Mouse (Mus musculus): ENCODE data around the gene Mettl26. TPM values are rescaled to one million over a fixed set of nuclear protein-coding genes. Genes with fewer than 3 reads are reported as not detected.

Gene Mettl26
- total RNA-seq (2014; fragmentation: Nextera tagmentation) = 26.3 and 37.6 TPM in 2 replicates
- total RNA-seq (2017) = 9.3 and 19.8 TPM in 2 replicates

DNA sequence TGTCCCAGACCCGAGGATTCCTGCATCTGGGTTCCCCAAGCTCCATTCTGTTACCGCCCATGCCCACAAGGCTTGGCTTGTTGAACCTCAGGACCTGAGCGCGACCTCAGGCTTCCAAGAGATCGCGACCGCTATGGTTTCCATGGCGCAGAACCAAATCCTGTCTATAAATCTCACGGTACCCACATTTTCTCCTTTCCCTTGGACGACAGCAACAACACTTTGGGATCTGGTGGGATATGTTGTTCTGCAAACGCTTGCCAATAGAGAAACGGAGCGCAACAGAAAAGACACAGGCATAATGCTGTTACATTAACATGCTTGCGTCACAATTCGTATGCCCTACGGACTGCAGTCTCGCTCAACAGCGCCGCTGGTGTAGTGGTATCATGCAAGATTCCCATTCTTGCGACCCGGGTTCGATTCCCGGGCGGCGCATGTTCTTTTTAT lies at the start of gene Mettl26:
Gene Mettl26 (plus strand): TSS at position 354 of the 450 bp plus-strand sequence.
- ATAC-seq (replicated peaks; ENCODE audit: low FRiP score, low TSS enrichment, poor library complexity, severe bottlenecking) = peak; percentile 69

DNA sequence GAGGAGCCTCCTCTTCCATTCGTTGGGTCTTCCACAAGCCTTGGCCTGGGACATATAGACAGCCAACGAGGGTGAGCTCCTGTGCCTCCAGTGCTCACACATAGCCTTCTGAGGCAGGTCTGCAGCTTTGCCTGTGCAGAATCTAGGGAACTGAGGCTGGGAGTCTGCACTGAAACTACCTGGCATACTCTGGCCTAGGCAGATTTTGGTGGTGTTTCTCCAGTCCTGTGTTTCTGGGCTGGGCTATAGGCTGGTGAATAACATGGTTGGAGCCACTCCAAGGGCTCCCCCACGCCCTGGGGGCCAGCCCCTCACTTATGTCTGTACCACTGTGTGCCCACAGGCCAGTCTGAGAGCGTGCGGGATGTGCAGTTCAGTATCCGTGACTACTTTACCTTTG lies 49.6 kb upstream of the Mettl26 start:
- ATAC-seq (replicated peaks; ENCODE audit: low FRiP score, low TSS enrichment, poor library complexity, severe bottlenecking) = no peak

DNA sequence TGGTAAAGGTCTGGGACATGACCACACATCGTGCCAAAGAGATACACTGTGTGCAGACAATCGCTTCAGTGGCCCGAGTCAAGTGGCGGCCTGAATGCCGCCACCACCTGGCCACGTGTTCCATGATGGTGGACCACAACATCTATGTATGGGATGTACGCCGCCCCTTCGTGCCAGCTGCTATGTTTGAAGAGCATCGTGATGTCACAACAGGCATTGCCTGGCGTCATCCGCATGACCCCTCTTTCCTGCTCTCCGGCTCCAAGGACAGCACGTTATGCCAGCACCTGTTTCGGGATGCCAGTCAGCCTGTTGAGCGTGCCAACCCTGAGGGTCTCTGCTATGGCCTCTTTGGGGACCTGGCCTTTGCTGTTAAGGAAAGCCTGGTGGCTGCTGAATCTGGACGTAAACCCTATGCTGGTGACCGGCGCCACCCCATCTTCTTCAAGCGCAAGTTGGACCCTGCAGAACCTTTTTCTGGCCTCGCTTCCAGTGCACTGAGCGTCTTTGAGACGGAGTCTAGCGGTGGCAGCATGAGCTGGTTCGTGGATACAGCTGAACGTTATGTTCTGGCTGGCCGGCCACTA lies 48.8 kb upstream of the Mettl26 start:
- ATAC-seq (replicated peaks; ENCODE audit: low FRiP score, low TSS enrichment, poor library complexity, severe bottlenecking) = no peak

DNA sequence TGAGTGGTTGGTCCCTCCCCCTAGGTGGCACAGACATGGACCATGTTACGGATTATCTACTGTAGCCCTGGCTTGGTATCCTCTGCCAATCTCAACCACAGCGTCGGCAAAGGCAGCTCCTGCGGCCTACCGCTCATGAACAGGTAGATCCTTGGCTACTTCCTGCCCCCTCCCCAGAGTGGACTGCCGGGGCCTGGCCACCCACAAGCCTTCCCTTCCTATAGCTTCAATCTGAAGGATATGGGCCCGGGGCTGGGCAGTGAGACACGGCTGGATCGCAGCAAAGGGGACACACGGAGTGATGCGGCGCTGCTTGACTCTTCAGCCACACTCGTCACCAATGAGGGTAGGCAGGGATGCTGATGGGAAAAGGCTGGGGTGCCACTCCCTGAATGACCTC lies 47.9 kb upstream of the Mettl26 start:
- ATAC-seq (replicated peaks; ENCODE audit: low FRiP score, low TSS enrichment, poor library complexity, severe bottlenecking) = no peak

DNA sequence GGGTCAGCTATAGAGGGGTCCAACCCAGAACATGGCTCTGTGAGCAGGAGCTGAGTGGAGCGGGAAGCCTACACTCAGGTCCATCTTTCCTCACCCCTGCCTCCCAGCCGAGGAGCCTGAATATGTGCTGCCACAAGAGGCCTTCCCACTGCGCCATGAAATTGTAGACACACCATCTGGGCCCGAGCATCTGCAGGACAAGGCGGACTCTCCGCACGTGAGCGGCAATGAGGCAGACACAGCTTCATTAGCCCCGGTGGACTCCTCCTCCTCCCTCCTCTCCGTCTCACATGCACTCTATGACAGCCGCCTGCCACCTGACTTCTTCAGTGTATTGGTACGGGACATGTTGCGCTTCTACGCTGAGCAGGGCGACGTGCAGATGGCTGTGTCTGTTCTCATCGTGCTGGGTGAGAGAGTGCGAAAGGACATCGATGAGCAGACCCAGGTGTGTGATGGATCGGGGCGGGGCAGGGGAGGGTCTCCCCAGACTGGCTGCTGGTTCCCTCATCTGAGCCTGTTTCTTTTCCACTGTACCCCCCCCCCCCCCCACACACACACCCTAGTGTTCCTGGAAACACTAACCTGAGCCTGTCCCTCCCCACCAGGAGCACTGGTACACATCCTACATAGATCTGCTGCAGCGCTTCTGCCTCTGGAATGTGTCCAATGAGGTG lies 47.2 kb upstream of the Mettl26 start:
- no peak for ATAC-seq (replicated peaks; ENCODE audit: low FRiP score, low TSS enrichment, poor library complexity, severe bottlenecking)

DNA sequence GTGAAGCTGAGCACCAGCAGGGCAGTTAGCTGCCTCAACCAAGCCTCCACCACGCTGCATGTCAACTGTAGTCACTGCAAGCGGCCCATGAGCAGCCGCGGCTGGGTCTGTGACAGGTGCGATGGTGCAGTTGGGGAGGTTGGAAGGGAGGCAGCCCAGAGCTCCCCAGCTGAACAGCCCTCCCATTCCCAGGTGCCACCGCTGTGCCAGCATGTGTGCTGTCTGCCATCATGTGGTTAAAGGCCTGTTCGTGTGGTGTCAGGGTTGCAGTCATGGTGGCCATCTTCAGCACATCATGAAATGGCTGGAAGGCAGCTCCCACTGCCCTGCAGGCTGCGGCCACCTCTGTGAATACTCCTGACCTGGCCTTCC lies 46.7 kb upstream of the Mettl26 start:
- ATAC-seq (replicated peaks; ENCODE audit: low FRiP score, low TSS enrichment, poor library complexity, severe bottlenecking) = no peak

DNA sequence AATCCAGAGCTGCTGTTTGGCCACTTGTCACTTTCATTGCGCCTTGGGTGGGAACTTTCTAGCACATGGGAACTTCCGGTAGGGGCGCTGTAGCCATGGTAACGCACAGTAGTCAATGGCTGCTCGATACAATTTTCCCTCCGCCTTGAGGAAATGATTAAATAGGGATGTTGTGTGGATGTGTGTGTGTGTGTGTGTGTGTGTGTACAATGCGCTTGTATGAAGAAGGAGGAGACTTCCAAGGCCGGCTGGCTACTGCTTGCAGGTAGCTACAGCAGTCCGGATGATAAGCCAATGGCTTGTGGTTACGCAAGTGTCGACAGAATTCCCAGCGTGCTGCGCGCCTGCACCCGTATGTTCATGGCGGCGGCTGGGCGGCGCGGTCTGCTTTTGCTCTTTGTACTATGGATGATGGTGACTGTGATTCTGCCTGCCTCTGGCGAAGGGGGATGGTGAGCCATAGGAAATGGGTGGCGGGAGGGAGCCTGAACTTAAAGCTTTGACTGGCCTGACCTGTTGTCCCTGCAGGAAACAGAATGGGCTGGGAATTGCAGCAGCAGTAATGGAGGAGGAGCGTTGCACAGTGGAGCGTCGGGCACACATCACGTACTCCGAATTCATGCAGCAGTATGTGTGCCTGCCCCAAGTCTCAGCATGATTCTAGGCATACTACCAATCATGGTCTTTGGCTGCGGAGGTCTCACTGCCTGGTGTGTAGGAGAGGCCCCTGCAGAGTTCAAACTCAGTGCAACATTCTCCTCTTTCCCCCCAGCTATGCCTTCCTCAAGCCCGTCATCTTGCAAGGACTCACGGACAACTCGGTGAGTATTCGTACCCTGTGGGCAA lies 45.9 kb upstream of the Mettl26 start, which contains the start of gene Jmjd8:
Gene Jmjd8 (plus strand): TSS at position 156 of the 846 bp plus-strand sequence.
- peak; percentile 41 for ATAC-seq (replicated peaks; ENCODE audit: low FRiP score, low TSS enrichment, poor library complexity, severe bottlenecking)

DNA sequence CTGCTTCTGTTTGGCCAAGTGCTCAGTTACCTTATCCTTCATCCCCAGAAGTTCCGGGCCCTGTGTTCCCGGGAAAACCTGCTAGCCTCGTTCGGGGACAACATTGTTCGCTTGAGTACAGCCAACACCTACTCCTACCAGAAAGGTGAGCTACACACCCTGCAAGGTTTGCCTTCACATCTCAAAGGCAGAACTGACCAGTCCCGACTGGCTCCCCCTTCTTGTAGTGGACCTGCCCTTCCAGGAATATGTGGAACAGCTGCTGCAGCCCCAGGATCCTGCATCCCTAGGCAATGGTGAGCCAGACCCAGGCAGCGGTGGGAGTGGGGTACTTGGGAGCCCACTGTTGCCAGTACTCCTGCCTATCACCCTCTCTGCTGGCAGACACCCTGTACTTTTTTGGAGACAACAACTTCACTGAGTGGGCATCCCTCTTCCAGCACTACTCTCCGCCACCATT lies 45.3 kb upstream of the Mettl26 start:
- no peak for ATAC-seq (replicated peaks; ENCODE audit: low FRiP score, low TSS enrichment, poor library complexity, severe bottlenecking)

DNA sequence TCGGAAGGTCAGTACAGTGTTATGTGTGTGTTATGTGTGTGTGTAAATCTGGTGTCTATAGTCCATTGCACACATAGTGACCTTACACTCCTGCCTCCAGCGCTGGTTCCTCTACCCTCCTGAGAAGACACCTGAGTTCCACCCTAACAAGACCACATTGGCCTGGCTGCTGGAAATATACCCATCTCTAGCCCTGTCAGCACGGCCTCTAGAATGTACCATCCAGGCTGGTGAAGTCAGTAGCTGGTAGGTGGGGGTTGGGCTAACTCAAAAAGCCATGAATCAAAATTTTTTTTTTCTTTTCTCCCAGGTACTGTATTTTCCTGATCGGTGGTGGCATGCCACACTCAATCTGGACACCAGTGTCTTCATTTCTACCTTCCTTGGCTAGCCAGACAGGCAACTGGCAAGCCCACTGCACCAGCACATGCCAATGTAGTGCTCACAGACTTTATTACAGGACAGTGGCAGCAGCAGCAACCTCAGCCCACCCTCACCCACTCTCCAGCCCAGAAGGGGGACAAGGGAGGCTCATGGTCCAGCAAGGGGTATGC lies 44.6 kb upstream of the Mettl26 start:
- no peak for ATAC-seq (replicated peaks; ENCODE audit: low FRiP score, low TSS enrichment, poor library complexity, severe bottlenecking)

DNA sequence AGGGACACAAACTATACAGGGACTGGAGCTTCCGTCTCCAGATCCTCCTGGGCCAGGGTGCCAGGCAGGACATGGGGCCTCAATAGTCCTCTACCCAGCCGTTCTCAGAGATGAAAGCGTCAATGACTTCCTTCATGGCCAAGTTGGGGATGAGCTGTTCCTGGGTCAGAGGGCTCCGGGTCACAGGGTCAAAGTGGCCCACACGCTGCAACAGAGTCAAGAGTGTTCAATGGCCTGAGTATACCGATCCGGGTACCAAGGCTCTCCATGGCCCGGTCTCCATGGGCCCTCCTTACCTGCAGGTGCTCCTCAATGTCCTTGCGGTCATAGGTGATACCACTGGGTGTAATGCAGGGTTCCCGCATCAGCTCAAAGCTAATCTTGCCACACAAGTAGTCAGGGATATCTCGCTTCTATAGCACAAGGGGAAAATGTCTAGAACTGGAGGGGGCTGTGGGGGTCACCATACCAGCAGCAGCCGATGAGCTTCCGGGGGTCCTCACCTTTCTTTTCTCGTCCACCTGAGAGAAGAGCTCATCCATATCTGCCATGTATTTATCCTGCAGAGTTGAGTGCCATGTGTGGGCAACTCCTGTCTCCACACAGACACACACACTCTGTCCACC lies 44.0 kb upstream of the Mettl26 start:
- no peak for ATAC-seq (replicated peaks; ENCODE audit: low FRiP score, low TSS enrichment, poor library complexity, severe bottlenecking)

DNA sequence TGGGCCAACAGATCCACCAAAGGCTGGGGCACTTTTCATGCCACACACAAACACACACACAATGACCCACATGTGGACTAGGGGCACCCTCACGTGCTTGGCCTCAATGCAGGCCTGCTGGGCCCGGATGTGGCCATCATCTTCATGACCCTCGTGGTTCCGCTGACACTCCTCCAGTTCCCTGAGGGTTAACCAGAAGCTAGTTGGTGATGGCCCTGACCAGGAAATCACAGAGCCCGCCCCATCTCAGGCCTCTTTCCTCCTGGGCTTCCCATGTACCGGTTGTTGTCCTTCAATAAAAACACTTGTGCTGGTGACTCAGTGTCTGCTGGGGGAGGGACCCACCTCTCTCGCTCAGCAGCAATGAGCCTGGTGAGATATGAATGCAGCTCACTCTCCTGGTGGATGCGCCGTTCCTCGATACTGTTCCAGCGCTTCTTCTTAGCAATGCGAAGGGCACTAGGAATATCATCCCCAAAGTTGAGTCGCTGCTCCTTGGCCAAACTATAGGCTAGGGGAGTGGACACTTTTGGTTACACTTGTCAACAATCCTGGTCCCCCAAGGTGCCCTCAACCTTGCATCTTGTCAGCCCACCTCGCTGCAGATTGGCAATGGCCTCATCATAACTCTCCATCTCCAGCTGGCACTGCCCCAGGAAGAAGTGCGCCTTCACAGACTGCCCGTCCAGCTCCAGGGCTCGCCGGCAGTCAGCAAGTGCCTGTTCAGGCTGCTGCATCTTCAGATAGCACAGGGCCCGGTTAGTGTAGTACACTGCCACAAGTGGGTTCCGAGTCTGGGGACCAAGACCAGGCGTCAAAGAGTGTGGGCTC lies 43.2 kb upstream of the Mettl26 start:
- no peak for ATAC-seq (replicated peaks; ENCODE audit: low FRiP score, low TSS enrichment, poor library complexity, severe bottlenecking)

DNA sequence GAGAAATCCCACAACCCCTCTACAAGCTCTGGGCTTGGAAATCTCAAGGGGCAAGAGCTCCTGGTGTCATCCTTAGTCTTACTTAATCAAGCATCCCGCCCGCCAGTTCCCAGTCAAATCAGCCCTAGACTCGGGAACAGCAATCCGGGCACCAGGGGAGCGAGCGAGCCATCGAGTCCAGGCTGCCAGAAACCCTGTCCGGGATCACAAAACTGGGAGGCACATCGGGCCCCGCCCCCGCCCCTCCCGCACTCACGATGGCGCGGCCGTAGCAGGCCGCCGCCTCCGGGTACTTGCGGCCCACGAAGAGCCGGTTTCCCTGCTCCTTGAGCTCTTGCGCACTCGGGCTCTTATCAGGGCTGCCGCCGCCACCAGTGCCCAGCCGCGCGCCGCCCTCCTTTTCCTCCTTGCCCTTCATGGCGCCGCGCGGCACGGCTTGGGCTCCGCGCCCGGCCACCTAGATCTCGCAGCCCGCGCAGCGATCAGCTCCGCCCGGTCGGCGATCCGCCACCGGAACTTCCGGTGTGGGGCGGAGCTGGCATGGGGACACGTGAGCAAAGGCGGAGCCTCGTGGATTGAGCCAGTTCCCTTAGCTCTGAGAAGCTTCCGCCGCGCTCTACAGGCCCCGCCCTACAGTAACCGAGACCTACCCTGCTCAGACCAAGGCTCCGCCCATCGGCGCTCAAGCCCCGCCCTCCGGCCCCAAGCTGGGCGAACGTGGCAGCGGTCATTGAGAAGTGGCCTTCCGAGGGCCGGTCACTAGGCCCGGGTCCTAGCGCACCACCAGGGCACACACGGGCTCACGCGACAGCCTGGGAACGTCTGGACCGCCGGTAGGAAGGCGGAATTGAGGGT lies 42.2 kb upstream of the Mettl26 start:
- ATAC-seq (replicated peaks; ENCODE audit: low FRiP score, low TSS enrichment, poor library complexity, severe bottlenecking) = peak; percentile 72

DNA sequence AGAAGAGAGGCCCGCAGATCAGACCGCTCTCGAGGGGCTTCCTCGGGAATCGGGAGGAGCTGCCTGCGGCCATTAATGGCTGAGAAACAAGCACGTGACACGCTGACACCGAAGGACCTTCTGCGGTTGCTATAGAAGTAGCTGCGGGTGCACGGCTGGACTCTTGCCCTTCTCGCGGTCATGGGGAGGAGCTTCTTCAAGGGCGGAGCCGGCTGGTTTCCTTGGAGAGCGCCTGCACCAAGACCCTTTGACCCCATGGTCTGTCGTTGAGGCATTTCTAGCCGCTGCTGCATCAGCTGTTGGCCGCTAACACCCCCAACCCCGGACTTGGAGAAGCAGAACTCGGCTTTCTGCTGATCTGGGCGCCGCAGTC lies 41.6 kb upstream of the Mettl26 start, which contains the start of gene Stub1:
Gene Stub1 (minus strand): TSS at position 114 of the 373 bp plus-strand sequence.
- ATAC-seq (replicated peaks; ENCODE audit: low FRiP score, low TSS enrichment, poor library complexity, severe bottlenecking) = peak; percentile 7; the same call in 1 of the 2 replicates

DNA sequence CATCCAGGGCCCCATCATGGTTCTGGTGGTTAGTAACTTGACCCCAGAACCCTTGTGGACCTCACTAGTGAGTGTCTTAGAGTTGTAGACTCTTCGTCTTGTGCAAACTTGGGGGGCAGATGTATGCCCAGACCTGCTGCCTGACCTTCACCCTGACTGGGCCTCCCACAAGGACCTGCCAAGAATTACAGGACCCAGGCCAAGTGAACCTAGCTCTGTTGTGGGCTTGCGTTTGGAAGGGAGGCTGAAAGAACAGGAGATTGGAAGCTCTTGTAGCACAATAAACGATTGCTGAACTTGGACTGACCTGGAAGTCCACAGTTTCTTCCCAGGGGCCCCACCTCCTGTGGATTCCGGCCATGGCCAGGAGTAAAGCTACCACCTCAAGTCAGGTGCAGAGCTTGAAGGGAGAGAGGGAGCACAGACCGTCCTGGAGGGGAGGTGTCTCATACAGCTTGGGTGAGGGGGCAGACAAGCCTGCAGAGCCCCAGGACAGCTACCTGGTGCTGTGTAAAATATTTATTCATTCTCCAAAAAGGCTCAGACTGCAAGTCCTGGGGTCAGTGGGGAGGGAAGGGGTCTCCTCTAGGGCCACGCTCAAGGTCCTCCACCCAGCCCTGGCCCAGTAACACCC lies 40.8 kb upstream of the Mettl26 start:
- ATAC-seq (replicated peaks; ENCODE audit: low FRiP score, low TSS enrichment, poor library complexity, severe bottlenecking) = no peak

DNA sequence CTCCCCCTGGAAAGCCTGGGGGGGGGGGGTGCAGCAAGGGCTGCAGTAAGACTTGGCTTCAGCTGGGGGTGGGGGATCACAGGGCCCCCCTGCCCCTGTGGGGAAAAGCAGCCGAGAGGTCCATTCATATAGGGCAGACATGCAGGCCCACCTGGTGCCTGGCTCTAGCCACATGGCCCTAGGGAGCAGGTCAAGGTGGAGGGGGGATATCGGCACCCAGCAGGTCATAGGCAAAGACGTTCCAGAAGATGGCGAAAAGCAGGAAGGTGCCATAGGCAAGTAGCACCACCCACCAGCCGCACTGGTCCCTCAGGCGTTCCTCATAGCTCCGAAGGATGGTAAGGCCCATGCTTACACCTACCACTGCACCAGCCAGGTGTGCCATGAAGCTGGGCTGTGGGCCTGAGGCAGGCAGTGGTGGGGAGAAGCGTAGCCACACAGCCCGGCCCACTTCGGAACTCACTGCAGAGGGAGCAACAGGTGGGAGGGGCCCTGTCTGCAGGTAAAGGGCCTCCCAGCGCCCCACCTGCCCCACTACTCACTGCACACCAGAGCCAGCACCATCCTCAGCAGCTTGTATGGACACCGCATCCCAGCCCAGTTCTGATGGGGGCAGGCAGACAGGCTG lies 40.2 kb upstream of the Mettl26 start:
- ATAC-seq (replicated peaks; ENCODE audit: low FRiP score, low TSS enrichment, poor library complexity, severe bottlenecking) = no peak

DNA sequence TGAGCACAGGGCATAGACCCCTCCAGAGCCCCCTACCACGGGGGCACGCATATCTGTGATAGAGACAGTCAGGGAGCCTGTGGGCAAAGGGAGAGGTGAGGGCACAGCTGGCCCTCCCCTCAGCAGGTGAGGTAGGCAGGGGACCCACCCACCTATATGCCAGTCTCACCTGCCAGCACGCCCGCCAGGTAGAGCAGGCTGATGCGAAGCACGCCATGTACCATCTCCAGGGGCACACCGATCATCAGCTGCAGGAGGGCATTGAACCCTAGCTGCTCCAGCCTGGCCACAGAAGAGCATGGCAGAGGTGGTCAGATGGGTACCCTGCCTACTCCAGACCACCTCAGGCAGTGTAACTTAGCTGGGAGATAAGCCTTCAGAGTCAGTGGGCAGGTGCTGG lies 39.6 kb upstream of the Mettl26 start:
- no peak for ATAC-seq (replicated peaks; ENCODE audit: low FRiP score, low TSS enrichment, poor library complexity, severe bottlenecking)

DNA sequence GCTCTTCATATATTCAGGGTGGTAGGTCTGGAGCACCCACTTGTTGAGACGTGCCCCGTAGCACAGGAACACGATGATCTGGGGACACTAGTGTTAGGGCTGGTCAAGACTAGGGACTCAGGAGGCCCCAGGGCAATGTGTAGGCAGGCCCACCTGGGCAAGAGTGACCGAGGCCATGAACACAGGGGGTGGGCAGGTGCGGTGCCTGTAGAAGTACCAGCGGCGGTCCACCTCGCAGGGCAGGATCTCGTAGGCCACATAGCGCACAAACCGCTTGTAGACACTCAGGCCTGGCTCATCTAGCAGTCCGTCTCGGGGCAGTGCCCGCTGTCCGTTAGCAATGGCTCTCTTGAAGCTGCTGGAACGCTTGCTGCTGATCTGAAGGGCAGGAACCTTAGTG lies 39.1 kb upstream of the Mettl26 start:
- ATAC-seq (replicated peaks; ENCODE audit: low FRiP score, low TSS enrichment, poor library complexity, severe bottlenecking) = no peak
